Mouse (Mus musculus): Measurements from ENCODE around the gene Rasal2.

DNA sequence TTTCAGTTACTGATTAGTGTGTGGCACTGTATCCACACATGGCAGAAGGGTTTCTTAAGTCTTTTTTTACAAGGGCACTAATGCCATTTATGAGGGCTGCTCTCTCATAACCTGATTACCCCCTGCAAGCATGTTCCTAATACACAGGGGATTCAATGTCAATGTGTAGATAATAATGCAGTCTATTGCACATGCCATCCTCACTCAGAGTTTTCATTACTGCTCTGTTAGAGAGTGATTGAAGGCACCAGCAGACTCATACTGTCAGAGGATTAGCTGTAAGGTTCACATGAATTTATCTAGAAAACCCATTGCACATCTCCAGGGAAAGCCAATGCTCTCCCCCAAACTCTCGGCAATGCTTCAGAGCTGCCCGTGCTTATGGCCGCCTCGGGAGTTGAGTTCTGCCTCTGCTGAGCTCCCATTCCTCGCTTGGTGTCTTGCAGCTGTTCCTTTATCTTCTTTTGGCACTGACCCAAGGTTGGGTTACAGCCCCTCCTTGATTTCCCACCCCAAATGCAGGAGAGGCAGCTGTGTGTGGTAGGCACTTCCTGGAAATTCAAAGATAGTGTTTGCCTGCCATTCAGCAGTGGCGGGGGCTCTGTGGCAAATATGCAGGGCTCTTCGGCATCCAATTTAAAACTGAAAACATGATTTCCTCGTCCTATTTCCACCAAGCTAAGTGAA, 13.5 kb upstream of the Rasal2 start:
- TF ChIP-seq RAD21 (IDR thresholded peaks at IDR 0.05; ENCODE audit: low read depth, low read length) (no peak), GATA1 (IDR thresholded peaks at IDR 0.05; ENCODE audit: low read depth, low read length) (peak; percentile 62), CTCF (IDR thresholded peaks at IDR 0.05 in 2 of 3, conservative IDR thresholded peaks at IDR 0.05 in 1 of 3; ENCODE audit: control insufficient read depth in 1 of 3, insufficient read depth in 1 of 3, low read depth in 2 of 3, low read length in 3 of 3, poor library complexity in 1 of 3, severe bottlenecking in 1 of 3) (no peak), ZC3H11A (IDR thresholded peaks at IDR 0.05; ENCODE audit: low read depth, low read length) (no peak), MXI1 (IDR thresholded peaks at IDR 0.05; ENCODE audit: low read depth, low read length) (no peak), MAX (IDR thresholded peaks at IDR 0.05; ENCODE audit: low read length) (no peak), POLR2A (IDR thresholded peaks at IDR 0.05; ENCODE audit: control insufficient read depth in 1 of 2, insufficient read depth in 1 of 2, low read depth in 1 of 2, low read length in 2 of 2, poor library complexity in 1 of 2) (no peak), MYC (IDR thresholded peaks at IDR 0.05; ENCODE audit: low read depth, low read length) (no peak; the same call in 1 of the 2 replicates), MEF2A (IDR thresholded peaks at IDR 0.05; ENCODE audit: extremely low read depth, insufficient replicate concordance, low read depth, low read length, poor library complexity, severe bottlenecking) (no peak), ELF1 (IDR thresholded peaks at IDR 0.05; ENCODE audit: low read depth, low read length) (peak; percentile 75), ZNF384 (IDR thresholded peaks at IDR 0.05; ENCODE audit: low read depth, low read length) (no peak), EP300 (IDR thresholded peaks at IDR 0.05; ENCODE audit: low read depth in 1 of 2, low read length in 2 of 2) (peak; percentile 47 to 62; a peak in 3 of 4 replicates), NELFE (IDR thresholded peaks at IDR 0.05; ENCODE audit: low read depth, low read length) (no peak)

Measured in MEL (cell line).